Mouse (Mus musculus) megakaryocyte progenitor cell, adult 5-6 weeks (primary cell): ENCODE measurements around the gene AU040320. TPM values are rescaled to one million over a fixed set of nuclear protein-coding genes. Genes with fewer than 3 reads are reported as not detected.

Experiments used
- ATAC-seq: replicated peaks from 2 replicates; pipeline ENCODE4 v1.8.0; 2016; ENCODE audit warnings: mild to moderate bottlenecking, moderate TSS enrichment, inconsistent platforms; ENCODE audit not compliant: poor library complexity
- total RNA-seq, 2 experiments: library from RNA; stranded (forward) in 1 of 2; stranded (reverse) in 1 of 2; fragments of 157-497, 149-512 nt in 1 of 2; fragments of 200-1000 nt in 1 of 2; gene quantifications; 2 replicates each; pipeline versions ENCODE4 v1.2.3 to v1.2.4; 2015 to 2017

AU040320 gene
- total RNA-seq, 2 experiments from 2014 or later: 11.6 to 12.5 TPM

DNA sequence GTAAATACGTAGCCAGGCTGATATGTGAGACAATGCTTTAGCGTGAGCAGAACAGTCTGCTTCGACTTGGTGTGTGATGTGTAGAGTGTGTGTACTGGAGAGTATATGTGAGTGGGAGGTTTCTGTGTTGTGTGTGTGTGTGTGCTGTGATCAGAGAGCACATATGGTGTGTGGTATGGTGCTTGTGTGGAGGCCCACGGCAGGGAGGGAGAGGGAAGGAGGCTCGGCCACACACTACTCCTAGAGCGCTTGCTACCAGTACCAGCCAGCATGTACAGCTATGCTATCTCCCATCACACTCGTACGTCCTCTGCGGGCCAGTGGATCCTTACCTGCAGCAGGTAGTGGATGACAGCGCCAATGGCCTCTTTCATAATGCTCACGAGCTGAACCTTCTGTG is 3.8 kb upstream of the AU040320 start:
- ATAC-seq: no peak

DNA sequence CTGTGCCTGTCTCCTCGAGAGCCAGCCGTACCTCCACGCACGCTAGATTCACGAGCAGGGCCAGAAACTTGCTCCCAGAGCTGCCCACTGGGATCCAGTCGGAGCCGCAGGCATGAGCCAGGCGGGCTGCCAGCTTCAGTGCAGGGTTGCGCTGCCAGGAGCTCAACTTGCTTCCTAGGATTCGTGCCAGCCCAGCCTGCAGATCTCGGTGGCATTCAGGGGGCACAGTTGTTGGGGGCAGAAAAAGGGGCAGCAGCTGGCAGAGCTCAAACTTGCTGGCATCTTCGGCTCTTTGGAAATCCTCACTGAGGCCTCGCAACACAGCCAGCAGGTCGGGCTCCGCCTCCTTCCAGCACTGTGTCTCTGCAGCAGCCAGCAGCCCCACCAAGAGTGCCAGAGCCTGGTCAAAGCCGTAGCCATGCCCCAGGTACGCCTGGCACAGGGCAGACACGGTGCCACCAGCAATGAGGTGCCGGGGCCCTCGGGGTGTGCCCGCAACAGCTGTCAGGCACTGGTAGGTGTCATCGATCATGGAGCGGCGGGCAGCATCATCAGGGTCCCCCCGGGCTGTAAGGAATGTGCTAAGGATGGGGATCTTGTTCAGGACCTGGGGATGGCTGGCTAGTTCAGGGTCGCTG is 3.2 kb upstream of the AU040320 start:
- no peak for ATAC-seq

DNA sequence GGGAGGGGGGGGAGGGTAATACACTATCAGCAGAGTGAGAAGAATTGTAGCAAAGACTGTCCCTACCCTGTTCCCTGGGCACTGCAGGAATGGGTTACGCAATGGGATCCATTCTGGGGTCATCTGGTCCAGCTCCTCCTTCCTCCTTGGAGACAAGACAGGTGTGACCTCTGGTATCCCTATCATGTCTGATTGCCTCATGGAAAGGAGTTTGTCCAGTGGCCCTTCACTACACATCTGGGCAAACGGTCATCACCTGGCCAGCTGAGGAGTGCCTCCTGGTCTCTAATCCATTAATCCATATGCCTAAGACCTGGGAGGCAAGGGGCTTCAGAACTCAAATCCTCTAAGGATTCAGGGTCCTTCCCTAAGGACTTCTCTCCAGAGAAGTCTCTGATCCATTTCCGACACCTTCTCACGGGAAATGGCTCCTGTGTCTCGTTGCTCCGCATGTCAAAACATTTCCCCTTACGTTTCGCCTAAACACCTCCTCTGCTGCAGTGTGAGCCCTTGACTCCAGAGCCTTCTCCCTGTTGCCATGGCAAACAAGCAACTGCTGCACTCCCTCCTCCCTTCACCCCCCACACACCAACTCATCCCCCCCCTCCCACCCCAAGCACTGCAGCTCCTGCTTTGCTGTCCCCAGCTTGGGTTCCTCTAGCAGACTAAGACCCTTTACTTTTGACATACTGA is 2.3 kb upstream of the AU040320 start:
- ATAC-seq: no peak

DNA sequence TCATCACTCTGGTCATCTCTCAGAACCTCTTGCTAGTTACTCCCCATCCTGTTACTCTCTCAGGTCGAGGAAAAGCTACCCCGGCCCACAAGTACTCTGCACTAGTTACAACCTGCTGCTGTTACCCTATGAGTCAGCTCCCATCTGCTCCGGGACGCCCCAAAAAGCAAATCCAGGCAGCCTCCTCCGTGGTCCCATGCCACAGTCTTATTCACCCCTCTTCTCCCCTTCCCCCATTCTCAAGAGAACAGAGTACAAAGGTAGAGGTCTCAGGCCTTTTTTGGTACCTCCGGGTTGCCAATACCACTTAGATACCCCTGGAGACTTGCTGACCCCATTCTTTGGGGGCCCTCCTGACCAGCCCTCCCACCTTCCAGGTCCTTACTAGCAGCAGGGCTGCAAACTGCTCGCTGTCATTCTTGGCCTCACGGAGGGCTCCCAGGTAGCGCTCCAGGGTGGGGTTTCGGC is 1.8 kb upstream of the AU040320 start:
- ATAC-seq: no peak

DNA sequence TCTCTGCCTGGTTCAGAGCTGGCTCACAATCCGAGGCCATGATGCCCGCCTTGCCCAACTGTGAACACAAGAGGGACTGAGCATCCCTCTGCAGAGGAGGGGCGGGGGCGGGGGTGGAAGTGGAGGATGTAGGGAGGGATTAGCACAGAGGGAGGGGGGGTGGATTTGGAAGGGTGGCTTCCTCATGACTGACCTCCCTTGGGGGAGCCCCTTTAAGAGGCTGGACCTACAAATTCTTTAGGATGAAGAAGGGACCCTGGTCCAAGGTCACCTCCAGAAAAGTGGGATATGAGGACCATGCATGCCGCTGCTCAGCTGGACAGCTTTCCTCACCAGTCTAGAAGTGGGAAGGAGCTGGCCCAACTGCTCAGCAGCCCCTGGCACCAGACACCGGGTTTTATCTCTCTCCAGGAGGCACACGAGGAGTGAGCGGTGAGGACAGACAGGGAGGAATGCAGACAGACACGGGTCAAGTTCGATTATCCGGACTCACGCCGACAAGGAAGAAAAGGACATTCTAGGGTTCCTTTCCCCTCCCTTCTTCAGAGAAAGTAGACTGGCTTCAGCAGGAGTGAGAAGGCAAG is 1.2 kb upstream of the AU040320 start:
- ATAC-seq: no peak

DNA sequence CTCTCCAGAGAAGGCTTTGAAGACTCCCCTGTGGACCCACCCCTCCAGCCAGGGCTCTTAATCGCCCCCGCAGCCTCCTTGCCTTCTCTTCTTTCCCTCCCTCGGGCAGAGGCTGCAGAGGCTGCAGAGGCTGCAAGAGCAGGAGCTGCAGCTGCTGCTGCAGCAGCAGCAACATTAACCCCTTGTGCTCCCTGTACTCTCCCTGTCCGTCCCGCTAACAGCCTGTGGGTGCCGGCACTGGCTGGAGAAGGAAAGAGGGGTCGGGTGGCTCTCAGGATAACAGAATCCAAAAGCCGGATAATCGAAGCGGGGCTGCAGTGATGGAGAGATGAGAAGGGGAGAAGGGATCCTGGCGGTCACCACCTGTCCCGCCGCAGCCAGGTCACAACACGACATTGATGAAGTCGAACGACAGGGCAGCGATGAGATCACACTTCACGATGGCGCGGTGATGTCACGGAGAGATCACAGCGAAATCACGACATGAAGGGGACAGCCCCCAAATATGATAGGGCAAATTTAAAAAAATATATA is 669 bp upstream of the AU040320 start:
- ATAC-seq: peak; percentile 17

DNA sequence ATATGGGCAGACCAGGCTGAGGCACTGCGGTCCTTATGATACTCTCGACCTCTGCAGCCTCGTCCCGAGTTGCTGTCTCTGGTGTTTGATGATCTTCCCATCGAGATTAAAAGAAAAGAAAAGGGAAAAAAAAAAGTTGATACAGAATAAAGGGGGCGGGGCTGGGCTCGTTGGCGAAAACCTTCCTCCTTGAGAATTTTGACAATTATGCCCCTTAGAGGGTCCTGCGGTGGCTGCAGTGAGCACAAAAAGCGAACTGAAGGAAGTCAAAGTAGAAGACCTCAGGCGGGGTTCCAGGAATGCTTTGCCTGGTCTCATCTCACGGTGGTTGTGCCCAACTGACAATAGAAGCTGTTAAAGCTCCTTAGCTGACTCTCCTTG is 877 bp downstream of the AU040320 start:
- no peak for ATAC-seq

DNA sequence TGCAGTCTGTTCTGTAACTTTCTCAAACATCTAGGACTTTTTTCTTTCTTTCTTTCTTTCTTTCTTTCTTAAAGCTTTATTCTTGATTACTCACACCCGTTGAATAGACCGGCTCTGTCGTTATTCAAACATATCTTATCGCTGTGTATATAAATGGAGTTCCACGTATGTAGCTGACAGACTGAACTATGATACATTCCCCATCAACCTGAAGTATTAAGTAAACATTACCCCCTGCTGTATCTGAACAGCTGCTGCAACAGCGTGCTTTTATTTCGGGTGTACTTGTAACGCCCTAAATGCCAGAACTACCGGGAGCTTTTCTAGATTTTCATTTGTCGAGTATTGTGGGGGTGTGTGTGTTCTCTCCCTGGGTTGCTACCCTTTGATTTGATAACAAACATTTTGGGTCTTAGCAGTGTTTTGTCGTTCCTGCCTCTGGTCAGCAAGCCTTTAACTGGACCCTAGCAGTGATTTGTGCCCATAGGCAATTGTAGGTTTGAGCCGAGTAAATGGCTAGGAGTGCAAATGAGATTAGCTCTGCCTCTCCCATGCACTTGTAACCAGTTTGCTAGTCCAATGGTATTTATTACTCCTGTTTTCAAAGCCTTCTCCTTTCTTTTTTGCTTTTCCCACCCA is 1.5 kb downstream of the AU040320 start:
- no peak for ATAC-seq

DNA sequence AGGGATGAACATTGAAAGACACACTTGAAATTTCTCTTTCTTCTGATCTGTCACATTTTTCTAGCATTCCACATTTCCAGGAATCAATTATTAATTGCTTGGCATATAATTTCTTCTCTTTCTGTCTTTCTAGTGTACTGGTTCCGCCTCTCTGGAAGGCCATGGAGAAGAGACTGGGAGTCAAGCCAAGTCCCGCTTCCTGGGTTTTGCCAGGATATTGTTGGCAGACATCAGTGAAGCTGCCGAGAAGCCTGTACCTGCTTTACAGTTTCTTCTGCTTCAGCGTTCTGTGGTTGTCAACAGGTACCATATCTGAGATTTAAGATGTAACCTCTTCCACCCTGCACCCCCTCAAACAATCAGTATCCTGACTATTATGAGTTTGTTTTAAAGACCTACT is 3.4 kb downstream of the AU040320 start:
- no peak for ATAC-seq

DNA sequence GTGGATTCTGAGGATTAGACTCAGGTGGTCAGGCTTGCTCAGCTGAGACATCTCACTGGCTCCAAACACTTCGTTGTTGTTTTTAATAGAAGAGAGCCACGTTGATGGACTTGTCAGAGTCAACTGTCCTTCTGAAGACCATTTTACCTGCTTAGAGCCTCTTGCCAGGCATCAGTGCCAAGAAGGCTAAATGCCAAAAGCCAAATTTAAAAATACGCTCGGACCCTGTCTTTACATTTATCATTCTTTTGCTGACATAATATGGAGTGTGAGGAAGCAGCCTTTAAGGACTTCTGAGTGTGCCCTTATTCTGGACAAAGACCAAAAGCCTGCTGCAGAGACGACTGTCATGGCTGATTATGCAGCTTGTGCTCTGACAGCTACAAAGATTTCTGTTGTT is 5.0 kb downstream of the AU040320 start:
- no peak for ATAC-seq

DNA sequence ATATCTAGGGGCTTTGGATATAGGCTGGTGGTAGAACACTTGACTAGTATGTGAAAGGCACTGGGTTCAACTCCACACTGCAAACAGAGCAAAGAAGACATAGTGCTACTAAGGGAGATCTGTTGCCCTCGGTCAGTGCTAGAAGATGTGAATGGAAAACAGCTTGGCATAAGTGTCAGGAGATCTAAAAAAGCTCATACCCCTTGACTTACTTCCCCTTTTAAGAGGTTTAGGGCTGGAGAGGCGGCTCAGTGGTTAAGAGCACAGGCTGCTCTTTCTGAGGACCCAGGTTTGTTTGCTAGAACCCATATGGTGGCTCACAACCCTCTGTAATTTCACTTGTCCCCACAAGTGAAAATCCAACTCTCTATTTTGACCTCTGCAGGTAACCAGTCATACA is 6.1 kb downstream of the AU040320 start:
- ATAC-seq: peak; percentile 54

DNA sequence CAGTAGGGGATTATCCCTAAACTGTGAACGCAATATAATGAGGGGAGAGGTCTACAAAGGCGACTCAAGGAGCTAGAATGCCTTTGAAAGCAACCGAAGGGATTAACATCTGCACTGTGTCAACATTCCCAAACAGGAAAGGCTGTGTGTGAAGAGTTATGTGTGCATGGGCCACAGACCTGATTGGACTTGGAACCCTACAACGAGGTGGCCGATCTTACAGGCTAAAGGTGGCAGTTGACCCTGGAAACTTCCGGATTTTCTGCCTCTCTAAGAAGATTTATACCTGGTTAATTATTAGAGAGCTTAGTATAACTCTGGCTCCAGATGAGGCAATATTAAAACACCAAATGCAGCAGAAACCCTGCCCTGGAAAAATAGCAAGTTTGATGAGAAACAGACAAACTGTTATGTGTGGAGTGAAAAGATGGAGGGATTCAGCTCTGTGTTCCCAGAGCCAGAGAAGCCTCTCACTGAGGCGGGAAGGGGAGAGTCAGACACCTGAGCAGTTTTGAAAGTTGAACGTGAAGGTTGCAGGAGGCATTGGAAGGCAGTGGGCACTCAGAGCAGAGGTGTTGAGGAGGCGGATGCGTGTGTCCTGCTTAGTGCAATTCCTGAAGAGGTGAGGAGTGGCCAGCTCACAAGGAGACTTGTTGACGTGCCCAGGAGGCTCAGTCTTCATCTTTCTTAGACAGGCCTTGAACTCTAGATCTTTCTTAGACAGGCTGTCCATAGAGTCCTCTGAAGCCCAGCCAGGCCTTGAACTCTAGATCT is 9.4 kb downstream of the AU040320 start:
- ATAC-seq: no peak

DNA sequence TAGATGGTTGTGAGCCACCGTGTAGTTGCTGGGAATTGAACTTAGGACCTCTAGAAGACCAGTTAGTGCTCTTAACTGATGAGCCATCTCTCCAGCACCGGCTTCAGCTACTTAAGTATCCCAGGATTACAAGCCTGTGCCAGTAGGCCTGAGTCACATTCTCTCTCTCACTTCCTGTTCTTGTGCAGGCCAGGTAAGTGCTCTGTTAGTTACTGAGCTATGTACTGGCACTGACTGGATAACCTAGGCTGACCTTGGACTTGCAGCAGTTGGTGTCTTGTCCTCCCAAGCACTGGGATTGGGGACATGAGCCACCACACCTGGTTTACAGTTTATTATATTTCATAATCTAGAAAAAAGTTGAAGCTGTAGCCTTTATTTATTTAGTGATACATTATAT is 10.1 kb downstream of the AU040320 start:
- ATAC-seq: no peak

DNA sequence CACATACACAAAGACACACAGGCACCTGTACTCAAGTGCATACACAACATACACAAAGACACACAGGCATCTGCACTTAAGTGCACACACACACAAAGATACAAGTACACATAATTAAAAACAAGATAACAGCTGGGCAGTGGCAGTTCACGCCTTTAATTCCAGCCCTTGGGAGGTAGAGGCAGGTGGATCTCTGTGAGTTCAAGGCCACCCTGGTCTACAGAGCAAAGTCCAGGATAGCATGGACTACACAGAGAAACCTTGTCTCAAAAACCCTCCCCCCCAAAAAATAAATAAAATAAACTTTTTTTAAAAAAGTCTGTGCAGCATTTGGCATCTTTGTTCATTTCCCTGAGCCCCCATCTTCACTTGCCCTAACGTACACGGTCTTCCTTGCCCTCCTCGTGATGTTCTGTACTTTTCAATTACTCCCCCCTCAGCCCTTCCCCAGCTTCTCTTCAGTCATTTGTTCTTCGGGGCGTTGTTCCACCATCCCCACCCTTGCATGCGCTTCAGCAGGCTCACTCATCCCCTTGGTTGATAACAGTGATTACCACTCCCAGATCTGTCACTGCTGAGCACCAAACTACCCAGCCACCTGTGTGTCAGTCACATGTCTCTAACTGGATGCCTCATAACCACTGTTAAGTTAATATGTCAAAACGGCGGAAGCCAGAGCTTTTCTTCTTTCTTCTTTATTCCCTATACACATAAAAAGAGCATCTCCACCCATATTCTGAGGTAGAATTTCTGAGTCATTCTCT is 16.6 kb downstream of the AU040320 start:
- peak; percentile 76 for ATAC-seq

DNA sequence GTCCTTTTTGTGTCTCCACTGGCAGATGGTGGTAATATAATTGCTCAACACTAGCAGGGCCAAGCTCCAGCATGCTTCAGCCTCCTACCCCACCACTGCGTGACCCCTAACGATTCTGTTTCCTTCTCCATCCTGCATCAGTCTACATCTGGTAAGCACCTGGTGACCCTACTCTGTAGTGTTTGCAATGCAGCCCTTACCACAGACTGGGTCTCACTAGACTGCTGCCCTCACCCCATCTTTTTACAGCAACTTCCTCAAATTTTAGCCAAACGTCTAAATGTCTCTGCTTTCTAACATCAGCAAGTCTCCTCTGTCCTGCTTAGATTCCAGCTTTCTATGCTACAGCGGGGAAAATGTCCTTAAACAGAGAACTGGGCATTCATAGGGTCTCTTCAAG is 17.5 kb downstream of the AU040320 start:
- peak; percentile 58 for ATAC-seq

DNA sequence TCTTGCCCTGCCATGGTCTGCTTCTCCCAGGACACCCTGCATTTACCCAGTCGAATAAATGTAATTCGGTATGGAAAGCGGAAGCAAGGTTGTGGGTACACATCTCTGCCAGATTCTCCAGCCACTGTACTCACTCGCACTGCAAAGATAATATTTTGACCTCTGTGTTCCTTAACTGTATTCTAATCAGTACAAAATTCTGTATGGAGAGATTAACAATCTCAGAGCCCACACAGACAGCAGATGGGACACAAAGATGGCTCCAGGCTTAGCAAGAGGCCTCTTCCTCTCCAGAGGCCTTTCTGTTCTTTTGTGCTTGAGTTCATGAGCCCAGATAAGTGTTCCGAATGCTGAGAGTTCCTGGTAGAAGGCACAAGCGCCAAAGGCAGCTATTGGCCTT is 20.5 kb downstream of the AU040320 start:
- no peak for ATAC-seq

DNA sequence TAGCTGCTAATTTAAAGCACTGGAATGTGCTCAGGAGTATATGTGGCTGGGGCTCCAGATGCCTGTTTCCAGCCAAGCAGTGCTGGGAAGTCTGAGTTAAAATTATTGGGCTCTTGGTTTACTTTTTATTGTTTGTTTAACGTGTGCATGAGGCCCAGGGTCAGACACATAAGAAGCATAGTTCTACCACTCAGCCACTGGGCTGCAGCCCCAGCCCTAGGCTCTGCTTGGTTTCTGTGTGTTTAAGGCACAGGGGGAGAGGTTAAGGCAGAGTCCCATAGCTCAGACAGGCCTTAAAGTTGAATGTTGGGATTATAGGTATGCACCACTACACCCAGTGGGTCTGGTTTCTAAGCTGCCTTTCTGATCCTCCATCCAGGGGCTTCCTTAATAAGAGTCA is 21.8 kb downstream of the AU040320 start:
- ATAC-seq: no peak

DNA sequence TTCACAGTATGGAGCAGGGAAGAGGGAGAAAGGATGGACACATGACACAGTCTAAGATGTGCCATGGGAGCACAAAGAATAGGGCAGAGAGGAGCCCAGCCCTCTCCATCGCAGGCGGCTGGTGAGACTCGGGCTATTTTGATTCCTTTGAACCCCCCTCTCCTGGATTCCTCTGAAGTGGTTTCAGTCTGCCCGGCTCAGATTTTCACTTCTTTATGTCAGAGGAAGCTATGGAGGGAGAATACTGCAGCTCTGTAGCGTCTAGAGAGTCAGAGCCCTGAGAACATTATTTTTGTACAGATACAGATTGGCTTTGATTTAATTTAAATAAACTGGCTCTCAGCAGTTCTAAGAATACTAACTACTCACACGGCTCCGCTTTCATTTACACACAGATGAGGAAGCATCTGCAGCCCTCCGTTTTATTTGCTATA is 25.8 kb downstream of the AU040320 start:
- ATAC-seq: no peak

DNA sequence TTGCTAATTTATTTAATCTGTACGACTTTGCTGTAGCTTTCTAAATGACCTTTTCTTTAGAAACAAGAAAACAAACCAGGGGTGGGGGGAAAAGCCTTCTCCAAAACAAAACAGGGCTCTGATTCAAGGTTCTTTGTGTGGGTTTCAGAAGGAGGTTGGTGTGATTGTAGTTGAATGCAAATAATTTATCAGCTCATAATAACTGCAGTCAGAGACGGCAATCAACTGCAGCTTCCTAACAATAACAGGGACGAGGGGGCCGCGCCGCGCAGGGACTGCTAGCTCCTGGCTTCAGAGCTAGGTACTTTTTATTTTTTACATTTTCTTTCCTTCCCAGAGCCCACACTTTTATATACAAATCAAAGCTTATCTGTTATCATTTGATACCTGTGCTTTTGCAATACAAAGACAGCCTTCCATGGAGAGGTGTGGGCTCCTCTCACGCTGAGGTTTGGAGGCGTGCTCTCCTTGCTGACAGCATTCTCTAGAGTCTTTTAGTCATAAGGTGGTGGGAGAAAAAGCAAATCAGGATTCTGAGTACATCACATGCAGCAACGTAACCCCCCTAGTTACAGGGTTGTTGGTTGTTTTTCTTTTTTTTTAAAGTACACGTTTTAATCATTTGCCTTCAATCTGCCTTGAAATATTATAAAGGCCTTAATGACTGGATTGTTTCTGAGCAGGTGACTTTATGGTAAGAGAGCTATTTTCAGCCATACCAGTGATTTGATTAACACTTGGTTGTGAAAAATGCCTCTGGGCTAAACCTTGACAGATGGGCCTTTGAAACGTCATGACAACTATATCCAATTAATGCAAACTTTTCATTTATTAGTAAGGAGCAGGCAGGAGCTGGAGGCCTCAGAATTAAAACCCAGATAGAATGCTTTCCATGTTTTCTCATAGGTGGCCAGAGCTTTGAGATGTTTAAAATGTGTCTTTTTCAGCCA is 26.8 kb downstream of the AU040320 start:
- no peak for ATAC-seq
